Mouse (Mus musculus) heart, postnatal 0 days (tissue): ENCODE data around the gene Sec63. TPM values are rescaled to one million over a fixed set of nuclear protein-coding genes. Genes with fewer than 3 reads are reported as not detected.

Source experiments
- ATAC-seq: fragments of 200-750 bp; cut with Nextera tagmentation; 2 replicates; pipeline ENCODE4 v1.8.0; 2017; ENCODE audit warnings: low read depth, moderate number of reproducible peaks, moderate library complexity; ENCODE audit not compliant: insufficient read depth
- DNase-seq: peaks from one replicate; pipeline ENCODE4 v3.0.0-alpha.2; 2016; ENCODE audit warnings: low spot score
- H3K27ac ChIP-seq: fragments of 300-500 bp; sonication (generic); 2 replicates; pipeline ENCODE4 v1.5.1; 2014; ENCODE audit warnings: low read depth, mild to moderate bottlenecking
- H3K27me3 ChIP-seq: fragments of 300-500 bp; sonication (generic); 2 replicates; pipeline ENCODE4 v1.6.1; 2014; ENCODE audit warnings: low read length, mixed read lengths; ENCODE audit not compliant: control insufficient read depth, insufficient read depth
- H3K36me3 ChIP-seq: fragments of 300-500 bp; sonication (generic); replicated peaks from 2 replicates; pipeline ENCODE4 v1.6.1; 2014; ENCODE audit warnings: low read length, mixed read lengths; ENCODE audit not compliant: control insufficient read depth, insufficient read depth
- H3K4me1 ChIP-seq: fragments of 300-500 bp; sonication (generic); 2 replicates; pipeline ENCODE4 v1.6.1; 2014; ENCODE audit warnings: antibody characterized with exemption; ENCODE audit not compliant: control insufficient read depth, insufficient read depth
- H3K4me2 ChIP-seq: fragments of 300-500 bp; sonication (generic); 2 replicates; pipeline ENCODE4 v1.6.1; 2014; ENCODE audit warnings: low read depth, mild to moderate bottlenecking, low read length, moderate library complexity
- H3K4me3 ChIP-seq: fragments of 300-500 bp; sonication (generic); 2 replicates; pipeline ENCODE4 v1.5.1; 2014; ENCODE audit warnings: low read depth, low read length
- H3K9ac ChIP-seq: fragments of 300-500 bp; sonication (generic); replicated peaks from 2 replicates; pipeline ENCODE4 v1.6.1; 2014; ENCODE audit warnings: low read depth, low read length, mixed read lengths
- H3K9me3 ChIP-seq: fragments of 300-500 bp; sonication (generic); replicated peaks from 2 replicates; pipeline ENCODE4 v1.6.1; 2016; ENCODE audit warnings: low read length; ENCODE audit not compliant: control insufficient read depth
- CTCF ChIP-seq: IDR thresholded peaks from 2 replicates; pipeline ENCODE4 v1.5.1; 2016; ENCODE audit warnings: antibody characterized with exemption, control low read depth, low read depth
- EP300 ChIP-seq: IDR thresholded peaks from 2 replicates; pipeline ENCODE4 v1.6.1; 2016; ENCODE audit warnings: antibody characterized with exemption, low read depth
- WGBS: fragments of 180-500 bp; shearing (Covaris S2); extraction: QIAGEN DNeasy Blood & Tissue Kit; methylation state at CpG from one replicate; pipeline ENCODE4 v1.1.7; 2014; 5-methylcytosine and 5-hydroxymethylcytosine counted together
- polyA plus RNA-seq: library from polyadenylated mRNA; unstranded; fragments of >200 nt; fragmentation: Nextera tagmentation; extraction: Ambion mirVana; gene quantifications from 2 replicates; pipeline ENCODE4 v1.2.1, GENCODE M21; 2015
- total RNA-seq: library from RNA; depleted of rRNA; stranded (reverse); fragments of >200 nt; gene quantifications from 2 replicates; pipeline ENCODE4 v1.2.3, GENCODE M21; 2014; ENCODE audit warnings: low replicate concordance

Gene Sec63
- total and polyA plus RNA-seq, 2 experiments from 2014 or later: 11.0 to 15.5 TPM

GRCm38 (mm10) chr10:42864696-42865095 is 103.4 kb downstream of the Sec63 start:
- Histone ChIP-seq H3K4me2 (peak overlapping the region; percentile 65; the same call in 1 of the 2 replicates), H3K27me3 (no peaks in the 10 kb centered on the region), H3K9ac (no peak overlapping the region), H3K36me3 (no peaks in the 10 kb centered on the region), H3K4me1 (peaks cover 4% of the 10 kb centered on the region; the same call in 1 of the 2 replicates), H3K9me3 (no peaks in the 10 kb centered on the region), H3K4me3 (no peak overlapping the region), H3K27ac (0 out of 2 replicates have a peak overlapping the region, but pooled peaks have one; percentile 20)
- DNase-seq (peak; percentile 24), ATAC-seq (no peak)
- 34% methylated on average over 5 of the region's 5 CpGs for WGBS
- TF ChIP-seq CTCF (no peak), EP300 (no peak)

- Histone ChIP-seq H3K9ac (no peak overlapping the region), H3K36me3 (no peaks in the 10 kb centered on the region), H3K27ac (no peak overlapping the region), H3K4me3 (no peak overlapping the region), H3K4me1 (peaks cover 4% of the 10 kb centered on the region; the same call in 1 of the 2 replicates), H3K27me3 (no peaks in the 10 kb centered on the region), H3K4me2 (no peak overlapping the region), H3K9me3 (no peaks in the 10 kb centered on the region)
- TF ChIP-seq CTCF (no peak), EP300 (no peak)
- DNase-seq (no peak), ATAC-seq (no peak)
- 85% methylated on average over 9 of the region's 9 CpGs for WGBS
These were observed 107.1 kb downstream of the Sec63 start for GRCm38 (mm10) chr10:42868416-42868815.

GRCm38 (mm10) chr10:42869467-42869866 is 108.2 kb downstream of the Sec63 start:
- TF ChIP-seq CTCF (no peak), EP300 (no peak)
- Histone ChIP-seq H3K4me3 (no peak overlapping the region), H3K4me1 (peaks cover 3% of the 10 kb centered on the region; the same call in 1 of the 2 replicates), H3K9me3 (no peaks in the 10 kb centered on the region), H3K27ac (no peak overlapping the region), H3K27me3 (no peaks in the 10 kb centered on the region), H3K4me2 (no peak overlapping the region), H3K9ac (no peak overlapping the region), H3K36me3 (no peaks in the 10 kb centered on the region)
- WGBS: 69% methylated on average over 6 of the region's 6 CpGs
- ATAC-seq (no peak), DNase-seq (no peak)

- peaks cover 10% of the 10 kb centered on the region for H3K4me1 ChIP-seq
- no peaks in the 10 kb centered on the region for H3K27me3 ChIP-seq
- no peaks in the 10 kb centered on the region for H3K36me3 ChIP-seq
- WGBS: 78% methylated on average over 15 of the region's 15 CpGs
- ATAC-seq (no peak), DNase-seq (no peak)
- no peak overlapping the region for H3K9ac ChIP-seq
- no peaks in the 10 kb centered on the region for H3K9me3 ChIP-seq
- H3K27ac ChIP-seq: no peak overlapping the region
- H3K4me2 ChIP-seq: no peak overlapping the region
- no peak for TF ChIP-seq EP300
- TF ChIP-seq CTCF: no peak
- H3K4me3 ChIP-seq: no peak overlapping the region
These were observed 111.1 kb downstream of the Sec63 start for GRCm38 (mm10) chr10:42872269-42873010.

GRCm38 (mm10) chr10:42873077-42873595 is 111.8 kb downstream of the Sec63 start:
- Histone ChIP-seq H3K9me3 (no peaks in the 10 kb centered on the region), H3K27me3 (no peaks in the 10 kb centered on the region), H3K4me1 (peaks cover 10% of the 10 kb centered on the region), H3K4me2 (no peak overlapping the region), H3K4me3 (no peak overlapping the region), H3K9ac (no peak overlapping the region), H3K36me3 (no peaks in the 10 kb centered on the region), H3K27ac (no peak overlapping the region)
- TF ChIP-seq EP300 (no peak), CTCF (no peak)
- 86% methylated on average over 7 of the region's 7 CpGs for WGBS
- no peak for ATAC-seq
- no peak for DNase-seq

GRCm38 (mm10) chr10:42876172-42876571 is 114.9 kb downstream of the Sec63 start:
- peaks cover 10% of the 10 kb centered on the region for H3K4me1 ChIP-seq
- H3K9me3 ChIP-seq: no peaks in the 10 kb centered on the region
- H3K9ac ChIP-seq: no peak overlapping the region
- no peaks in the 10 kb centered on the region for H3K36me3 ChIP-seq
- H3K27ac ChIP-seq: no peak overlapping the region
- H3K4me3 ChIP-seq: no peak overlapping the region
- WGBS: 55% methylated on average over 5 of the region's 5 CpGs
- no peaks in the 10 kb centered on the region for H3K27me3 ChIP-seq
- no peak for TF ChIP-seq EP300
- TF ChIP-seq CTCF: no peak
- ATAC-seq (no peak), DNase-seq (no peak)
- no peak overlapping the region for H3K4me2 ChIP-seq
